Mouse (Mus musculus) T-helper 2 cell (primary cell): ENCODE data around the gene Fam117a.

Experiments
- in situ Hi-C: fragments of 300-600 bp; cut with MboI, MseI; formaldehyde crosslinking; loops from one replicate; pipeline ENCODE4 v1.15.1; 2025; ENCODE audit warnings: high pct_unique_total_duplicates

Gene Fam117a

GRCm38 (mm10) chr11:95336568-95337128 lies at the start of gene Fam117a:
Gene Fam117a, plus strand, starts transcription at chr11:95337018.
- in situ Hi-C loops = no loop called here

- in situ Hi-C loops = no loop called here
Measured at GRCm38 (mm10) chr11:95291998-95292397, 44.8 kb upstream of the Fam117a start.

- in situ Hi-C loops = no loop called here
Measured at GRCm38 (mm10) chr11:95293017-95293624, 43.7 kb upstream of the Fam117a start.

- in situ Hi-C loops = no loop called here
Measured at GRCm38 (mm10) chr11:95295736-95296135, 41.1 kb upstream of the Fam117a start.

- in situ Hi-C loops = no loop called here
Measured at GRCm38 (mm10) chr11:95298146-95298545, 38.7 kb upstream of the Fam117a start.

- in situ Hi-C loops = no loop called here
Measured at GRCm38 (mm10) chr11:95299886-95300285, 36.9 kb upstream of the Fam117a start.

GRCm38 (mm10) chr11:95301772-95302171 lies 35.0 kb upstream of the Fam117a start:
- in situ Hi-C loops = no loop called here

- in situ Hi-C loops = no loop called here
Measured at GRCm38 (mm10) chr11:95305600-95305999, 31.2 kb upstream of the Fam117a start.

GRCm38 (mm10) chr11:95307526-95307925 lies 29.3 kb upstream of the Fam117a start:
- in situ Hi-C loops = no loop called here

GRCm38 (mm10) chr11:95309510-95310006 lies 27.3 kb upstream of the Fam117a start:
- in situ Hi-C loops = no loop called here

GRCm38 (mm10) chr11:95310007-95310647 lies 26.7 kb upstream of the Fam117a start, which contains the start of gene Kat7:
Gene Kat7, minus strand, starts transcription at chr11:95310246.
- in situ Hi-C loops = no loop called here

- in situ Hi-C loops = no loop called here
Measured at GRCm38 (mm10) chr11:95310648-95311424, 26.0 kb upstream of the Fam117a start.

- in situ Hi-C loops = no loop called here
Measured at GRCm38 (mm10) chr11:95311425-95311807, 25.4 kb upstream of the Fam117a start.

GRCm38 (mm10) chr11:95315215-95315955 lies 21.4 kb upstream of the Fam117a start:
- in situ Hi-C loops = no loop called here

GRCm38 (mm10) chr11:95318116-95318515 lies 18.7 kb upstream of the Fam117a start:
- in situ Hi-C loops = no loop called here

GRCm38 (mm10) chr11:95319506-95319905 lies 17.3 kb upstream of the Fam117a start:
- in situ Hi-C loops = no loop called here

- in situ Hi-C loops = no loop called here
Measured at GRCm38 (mm10) chr11:95320010-95320409, 16.8 kb upstream of the Fam117a start.

- in situ Hi-C loops = no loop called here
Measured at GRCm38 (mm10) chr11:95324181-95324580, 12.6 kb upstream of the Fam117a start.

- in situ Hi-C loops = no loop called here
Measured at GRCm38 (mm10) chr11:95325832-95326231, 11.0 kb upstream of the Fam117a start.

GRCm38 (mm10) chr11:95326243-95326642 lies 10.6 kb upstream of the Fam117a start:
- in situ Hi-C loops = no loop called here

- in situ Hi-C loops = no loop called here
Measured at GRCm38 (mm10) chr11:95328629-95329028, 8.2 kb upstream of the Fam117a start.
